Mouse (Mus musculus): ENCODE measurements around the gene Prex1. TPM values are rescaled to one million over a fixed set of nuclear protein-coding genes. Genes with fewer than 3 reads are reported as not detected.
A peak's percentile ranks its signal among the peaks of the same experiment; 100 is the strongest.

Gene Prex1
- total and polyA plus RNA-seq, 2 experiments from 2014 or later, result 4.0 to 6.2 TPM

- 29% methylated on average over 6 of the region's 6 CpGs for WGBS
- H3K9me3 ChIP-seq (replicated peaks; ENCODE audit: control insufficient read depth, low read length), result no peaks in the 10 kb centered on the region
- no peaks in the 10 kb centered on the region for H3K36me3 ChIP-seq (replicated peaks; ENCODE audit: control insufficient read depth, insufficient read depth, low read length)
- H3K9ac ChIP-seq (replicated peaks; ENCODE audit: low read depth, low read length), result 0 out of 2 replicates have a peak overlapping the region, but pooled peaks have one; percentile 5
- H3K27me3 ChIP-seq (ENCODE audit: control insufficient read depth, insufficient read depth, low read length), result no peaks in the 10 kb centered on the region
- no peak overlapping the region for H3K4me2 ChIP-seq (ENCODE audit: low read depth, low read length)
- TF ChIP-seq CTCF (IDR thresholded peaks at IDR 0.05; ENCODE audit: low read depth), result no peak
- no peak for TF ChIP-seq EP300 (IDR thresholded peaks at IDR 0.05; ENCODE audit: low read depth)
- DNase-seq (ENCODE audit: low spot score), result no peak
- 0 out of 2 replicates have a peak overlapping the region, but pooled peaks have one; percentile 6 for H3K27ac ChIP-seq (ENCODE audit: low read depth)
- H3K4me3 ChIP-seq (ENCODE audit: low read depth, low read length), result no peak overlapping the region
- 0 out of 2 replicates have a peak, but pooled peaks cover 2% of the 10 kb centered on the region for H3K4me1 ChIP-seq (ENCODE audit: control insufficient read depth, insufficient read depth)
- peak; percentile 51 for ATAC-seq (ENCODE audit: insufficient read depth, low read depth)
Observed at GRCm38 (mm10) chr2:166686917-166687316, 26.7 kb downstream of the Prex1 start.

DNA sequence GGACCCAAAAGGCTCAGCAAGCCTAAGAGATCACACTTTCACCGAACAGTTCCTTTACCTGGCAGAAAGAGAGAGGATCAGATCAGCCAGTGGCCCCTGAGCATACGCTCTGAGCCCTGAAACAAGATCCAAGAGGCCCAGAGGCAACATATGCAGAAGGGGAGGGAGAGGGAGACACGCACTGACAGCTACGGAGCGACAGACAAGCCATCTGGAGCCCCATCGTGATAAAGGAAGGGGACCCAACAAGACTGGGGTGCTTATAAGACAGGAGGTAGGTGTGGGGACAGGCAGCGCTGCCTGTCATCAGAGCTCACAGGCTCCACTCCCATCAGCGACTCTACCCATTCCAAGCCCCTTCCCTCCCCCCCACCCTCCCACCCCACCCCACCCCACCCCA lies 27.8 kb downstream of the Prex1 start:
- H3K36me3 ChIP-seq (replicated peaks; ENCODE audit: control insufficient read depth, insufficient read depth, low read length), result no peaks in the 10 kb centered on the region
- ATAC-seq (ENCODE audit: insufficient read depth, low read depth), result no peak
- H3K4me1 ChIP-seq (ENCODE audit: control insufficient read depth, insufficient read depth), result no peaks in the 10 kb centered on the region
- no peak overlapping the region for H3K4me3 ChIP-seq (ENCODE audit: low read depth, low read length)
- H3K27ac ChIP-seq (ENCODE audit: low read depth), result no peak overlapping the region
- no peak for TF ChIP-seq EP300 (IDR thresholded peaks at IDR 0.05; ENCODE audit: low read depth)
- TF ChIP-seq CTCF (IDR thresholded peaks at IDR 0.05; ENCODE audit: low read depth), result no peak
- H3K9me3 ChIP-seq (replicated peaks; ENCODE audit: control insufficient read depth, low read length), result no peaks in the 10 kb centered on the region
- 64% methylated on average over 8 of the region's 8 CpGs for WGBS
- no peak overlapping the region for H3K9ac ChIP-seq (replicated peaks; ENCODE audit: low read depth, low read length)
- no peak for DNase-seq (ENCODE audit: low spot score)
- no peak overlapping the region for H3K4me2 ChIP-seq (ENCODE audit: low read depth, low read length)
- H3K27me3 ChIP-seq (ENCODE audit: control insufficient read depth, insufficient read depth, low read length), result no peaks in the 10 kb centered on the region

DNA sequence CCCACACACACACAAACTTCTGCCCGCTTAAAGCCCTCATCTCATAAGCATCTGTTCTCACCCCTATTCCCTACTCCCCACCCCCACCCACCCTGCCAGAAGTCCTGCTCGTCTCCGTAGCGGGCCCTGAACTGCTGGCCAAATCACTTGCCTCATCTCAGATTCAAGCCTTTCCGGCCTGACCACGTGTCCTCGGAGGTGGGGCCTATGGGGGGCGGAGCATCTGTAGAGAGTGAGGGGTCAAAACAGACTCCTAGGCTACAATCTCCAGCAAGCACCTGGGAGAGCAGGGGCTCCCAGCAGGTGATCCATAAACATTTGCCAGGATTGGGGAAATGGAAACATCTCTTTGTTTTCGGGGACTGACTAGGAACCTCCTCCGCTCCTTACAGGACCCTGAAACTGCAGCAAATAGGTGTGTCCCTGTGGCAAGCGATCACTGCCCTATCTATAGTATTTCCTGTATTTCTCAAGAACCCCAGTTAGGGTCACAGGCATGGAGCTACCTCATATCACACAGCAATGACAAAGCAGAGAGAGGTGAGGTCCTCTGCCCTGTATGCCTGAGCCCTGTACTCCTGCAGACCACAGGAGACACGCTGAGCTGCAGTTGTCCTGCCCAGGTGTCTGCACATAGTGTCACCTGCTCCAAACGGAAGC lies 29.6 kb downstream of the Prex1 start:
- H3K9ac ChIP-seq (replicated peaks; ENCODE audit: low read depth, low read length), result no peak overlapping the region

GRCm38 (mm10) chr2:166682866-166683265 lies 30.8 kb downstream of the Prex1 start:
- 64% methylated on average over 4 of the region's 4 CpGs for WGBS
- H3K4me2 ChIP-seq (ENCODE audit: low read depth, low read length), result no peak overlapping the region
- no peaks in the 10 kb centered on the region for H3K9me3 ChIP-seq (replicated peaks; ENCODE audit: control insufficient read depth, low read length)
- H3K27ac ChIP-seq (ENCODE audit: low read depth), result no peak overlapping the region
- no peaks in the 10 kb centered on the region for H3K27me3 ChIP-seq (ENCODE audit: control insufficient read depth, insufficient read depth, low read length)
- H3K4me1 ChIP-seq (ENCODE audit: control insufficient read depth, insufficient read depth), result no peaks in the 10 kb centered on the region
- no peak overlapping the region for H3K4me3 ChIP-seq (ENCODE audit: low read depth, low read length)
- TF ChIP-seq CTCF (IDR thresholded peaks at IDR 0.05; ENCODE audit: low read depth) (no peak), EP300 (IDR thresholded peaks at IDR 0.05; ENCODE audit: low read depth) (no peak)
- ATAC-seq (ENCODE audit: insufficient read depth, low read depth), result no peak
- H3K9ac ChIP-seq (replicated peaks; ENCODE audit: low read depth, low read length), result no peak overlapping the region
- no peak for DNase-seq (ENCODE audit: low spot score)
- no peaks in the 10 kb centered on the region for H3K36me3 ChIP-seq (replicated peaks; ENCODE audit: control insufficient read depth, insufficient read depth, low read length)

More for the DNA sequence above, 29.6 kb downstream of the Prex1 start:
- TF ChIP-seq CTCF (IDR thresholded peaks at IDR 0.05; ENCODE audit: low read depth) (no peak), EP300 (IDR thresholded peaks at IDR 0.05; ENCODE audit: low read depth) (no peak)
- DNase-seq (ENCODE audit: low spot score), result no peak
- ATAC-seq (ENCODE audit: insufficient read depth, low read depth), result no peak
- WGBS, result 31% methylated on average over 13 of the region's 13 CpGs
- H3K4me1 ChIP-seq (ENCODE audit: control insufficient read depth, insufficient read depth), result no peaks in the 10 kb centered on the region
- H3K4me2 ChIP-seq (ENCODE audit: low read depth, low read length), result no peak overlapping the region
- H3K27me3 ChIP-seq (ENCODE audit: control insufficient read depth, insufficient read depth, low read length), result no peaks in the 10 kb centered on the region
- no peak overlapping the region for H3K27ac ChIP-seq (ENCODE audit: low read depth)
- no peaks in the 10 kb centered on the region for H3K9me3 ChIP-seq (replicated peaks; ENCODE audit: control insufficient read depth, low read length)
- H3K36me3 ChIP-seq (replicated peaks; ENCODE audit: control insufficient read depth, insufficient read depth, low read length), result no peaks in the 10 kb centered on the region
- no peak overlapping the region for H3K4me3 ChIP-seq (ENCODE audit: low read depth, low read length)

GRCm38 (mm10) chr2:166678959-166679759 lies 34.5 kb downstream of the Prex1 start:
- WGBS, result 61% methylated on average over 13 of the region's 13 CpGs

More at GRCm38 (mm10) chr2:166678959-166679759, 34.5 kb downstream of the Prex1 start:
- no peaks in the 10 kb centered on the region for H3K9me3 ChIP-seq (replicated peaks; ENCODE audit: control insufficient read depth, low read length)
- no peak overlapping the region for H3K9ac ChIP-seq (replicated peaks; ENCODE audit: low read depth, low read length)
- H3K4me2 ChIP-seq (ENCODE audit: low read depth, low read length), result no peak overlapping the region
- H3K4me1 ChIP-seq (ENCODE audit: control insufficient read depth, insufficient read depth), result peaks cover 3% of the 10 kb centered on the region; the same call in 1 of the 2 replicates
- H3K4me3 ChIP-seq (ENCODE audit: low read depth, low read length), result no peak overlapping the region
- TF ChIP-seq CTCF (IDR thresholded peaks at IDR 0.05; ENCODE audit: low read depth) (no peak), EP300 (IDR thresholded peaks at IDR 0.05; ENCODE audit: low read depth) (no peak)
- DNase-seq (ENCODE audit: low spot score) (no peak), ATAC-seq (ENCODE audit: insufficient read depth, low read depth) (no peak)
- no peaks in the 10 kb centered on the region for H3K27me3 ChIP-seq (ENCODE audit: control insufficient read depth, insufficient read depth, low read length)
- no peaks in the 10 kb centered on the region for H3K36me3 ChIP-seq (replicated peaks; ENCODE audit: control insufficient read depth, insufficient read depth, low read length)
- no peak overlapping the region for H3K27ac ChIP-seq (ENCODE audit: low read depth)
